In genomic region chr11:102146005-102146404, GRCm38 (mm10) we compare ENCODE assay signal across 9 mouse cellular contexts. TPM values are rescaled to one million over a fixed set of nuclear protein-coding genes. Genes with fewer than 3 reads are reported as not detected.
A peak's percentile ranks its signal among the peaks of the same experiment; 100 is the strongest.
DNase-seq lines count a peak whose midpoint lies in the region; ATAC-seq lines count a peak whose summit lies in the region.
"Had no signal": no experiment of that assay in that cellular context is flagged by ENCODE, and none has a peak within 500 bp of the region (broad histone marks: within the 10 kb centered on the region; RNA-seq: fewer than 3 reads in every experiment).

No protein-coding gene starts in this region.

- H3K36me3 ChIP-seq in limb, embryonic 12.5 days = no peaks in the 10 kb centered on the region

- DNase-seq in embryo, embryonic 10.5 days (ENCODE audit: low spot score) = peak; percentile 33
- DNase-seq in embryo, embryonic 11 days = no peak
- DNase-seq in ovary, postnatal 36 days (ENCODE audit: low spot score) = peak; percentile 14
- no peak for DNase-seq in ovary, postnatal 14 days (ENCODE audit: low spot score)
- peak; percentile 74 for DNase-seq in testis, postnatal 10 days (ENCODE audit: low spot score)
- no peak for DNase-seq in thymus, postnatal 4 days
- DNase-seq in right cerebral cortex, adult 2 months (ENCODE audit: low spot score in 2 of 2) = no peak
- DNase-seq: B cell, adult 2 months had no signal

- peaks cover 80% of the 10 kb centered on the region for H3K27me3 ChIP-seq in limb, embryonic 12.5 days

- 3% methylated on average over 16 of the region's 16 CpGs for WGBS in limb, embryonic 12.5 days

- ATAC-seq in limb, embryonic 12.5 days (ENCODE audit: insufficient number of reproducible peaks, insufficient read depth, low FRiP score, low TSS enrichment, low read depth) = 0 out of 2 replicates have a peak, but pooled peaks have one; percentile 18

- H3K4me2 ChIP-seq in limb, embryonic 12.5 days = peak overlapping the region; percentile 60

- no peak overlapping the region; the same call in 1 of the 2 replicates for H3K9ac ChIP-seq in limb, embryonic 12.5 days (replicated peaks)

- H3K9me3 ChIP-seq in limb, embryonic 12.5 days = no peaks in the 10 kb centered on the region

- peak overlapping the region; percentile 38 for H3K4me3 ChIP-seq in limb, embryonic 12.5 days (replicated peaks)

- H3K4me1 ChIP-seq in limb, embryonic 12.5 days (replicated peaks) = peaks cover 30% of the 10 kb centered on the region

- H3K27ac ChIP-seq in limb, embryonic 12.5 days = no peak overlapping the region

RNA-seq across cellular contexts. Expression of gene Nags, which starts 0.7 kb away (rescaled TPM):
- polyA plus RNA-seq in limb, embryonic 12.5 days (2016; fragmentation: Nextera tagmentation; extraction: Ambion mirVana) = 0.24 TPM in 1 of 2 replicates, not detected in the other

RNA-seq across cellular contexts. Expression of gene Tmem101, which starts 10.2 kb away (rescaled TPM):
- polyA plus RNA-seq in limb, embryonic 12.5 days (2016; fragmentation: Nextera tagmentation; extraction: Ambion mirVana) = 40.6 and 44.2 TPM in 2 replicates

RNA-seq across cellular contexts. Expression of gene Pyy, which starts 38.4 kb away (rescaled TPM):
- not detected in 2 replicates for polyA plus RNA-seq in limb, embryonic 12.5 days (2016; fragmentation: Nextera tagmentation; extraction: Ambion mirVana)

RNA-seq across cellular contexts. Expression of gene Lsm12, which starts 39.1 kb away (rescaled TPM):
- 103 TPM in 2 replicates for polyA plus RNA-seq in limb, embryonic 12.5 days (2016; fragmentation: Nextera tagmentation; extraction: Ambion mirVana)

RNA-seq across cellular contexts. Expression of gene G6pc3, which starts 43.4 kb away (rescaled TPM):
- 36.6 and 36.8 TPM in 2 replicates for polyA plus RNA-seq in limb, embryonic 12.5 days (2016; fragmentation: Nextera tagmentation; extraction: Ambion mirVana)

Comparison
In these comparisons a context has a peak if more than half of its experiments do, and no peak if none do; other contexts are left out.
1. DNase-seq: peak in embryo, embryonic 10.5 days (single experiment), ovary, postnatal 36 days (single experiment) and testis, postnatal 10 days (single experiment); none in embryo, embryonic 11 days (single experiment), ovary, postnatal 14 days (single experiment), thymus, postnatal 4 days (single experiment) and right cerebral cortex, adult 2 months (0 of 2).